Comparison of ENCODE assay signal across 8 mouse cellular contexts in genomic region chr10:80998778-80999177, GRCm38 (mm10). TPM values are rescaled to one million over a fixed set of nuclear protein-coding genes. Genes with fewer than 3 reads are reported as not detected.
A peak's percentile ranks its signal among the peaks of the same experiment; 100 is the strongest.
DNase-seq lines count a peak whose midpoint lies in the region; ATAC-seq and TF ChIP-seq lines count a peak whose summit lies in the region.

No protein-coding gene starts in this region.

- no peak for DNase-seq in frontal cortex, postnatal 14 days (ENCODE audit: low spot score in 2 of 2)
- no peak for DNase-seq in testis, postnatal 14 days (ENCODE audit: low spot score)
- DNase-seq in kidney, postnatal 36 days, result peak; percentile 52 to 78
- peak; percentile 67 for DNase-seq in mesoderm, embryonic 11.5 days (ENCODE audit: low read depth, low spot score)
- peak; percentile 67 to 69 for DNase-seq in thymus, postnatal 36 days

- H3K36me3 ChIP-seq in testis, adult 2 months (ENCODE audit: control insufficient read depth, insufficient read depth, low read length), result no peaks in the 10 kb centered on the region

- TF ChIP-seq CTCF in testis, adult 2 months (IDR thresholded peaks at IDR 0.05; ENCODE audit: control insufficient read depth, insufficient read depth, insufficient replicate concordance, low read depth, low read length), result peak; percentile 58; the same call in 1 of the 2 replicates

- H3K4me3 ChIP-seq in testis, adult 2 months (ENCODE audit: control insufficient read depth, low read depth, low read length), result no peak overlapping the region

- ATAC-seq in frontal cortex, adult (ENCODE audit: low TSS enrichment), result 0 out of 2 replicates have a peak, but pooled peaks have one; percentile 21
- peak; percentile 51 for ATAC-seq in common myeloid progenitor, adult 5-6 weeks (replicated peaks; ENCODE audit: low read depth, poor library complexity, severe bottlenecking)

- peaks cover 25% of the 10 kb centered on the region for H3K4me1 ChIP-seq in testis, adult 2 months (ENCODE audit: control insufficient read depth, insufficient read depth, low read length)

- H3K27ac ChIP-seq in testis, adult 2 months (ENCODE audit: control insufficient read depth, insufficient read depth, low read depth, low read length), result no peak overlapping the region

- TF ChIP-seq POLR2A in testis, adult 2 months (IDR thresholded peaks at IDR 0.05; ENCODE audit: control insufficient read depth, low read depth, low read length), result no peak

- H3K27me3 ChIP-seq in testis, adult 2 months (ENCODE audit: control insufficient read depth, insufficient read depth, low read length), result no peaks in the 10 kb centered on the region

RNA-seq across cellular contexts. Expression of gene Gng7, which starts 16.0 kb away (rescaled TPM):
- polyA plus RNA-seq in testis, adult 2 months (2012; rRNA removed), result 1.0 and 1.6 TPM in 2 replicates
- total RNA-seq in common myeloid progenitor, adult 5-6 weeks (2017), result 0.18 and 2.2 TPM in 2 replicates

RNA-seq across cellular contexts. Expression of gene Diras1, which starts 26.7 kb away (rescaled TPM):
- polyA plus RNA-seq in testis, adult 2 months (2012; rRNA removed), result 0.95 and 1.4 TPM in 2 replicates
- not detected in 2 replicates for total RNA-seq in common myeloid progenitor, adult 5-6 weeks (2017)

RNA-seq across cellular contexts. Expression of gene Slc39a3, which starts 38.4 kb away (rescaled TPM):
- polyA plus RNA-seq in testis, adult 2 months (2012; rRNA removed), result 39.6 and 46.3 TPM in 2 replicates
- 4.1 and 5.5 TPM in 2 replicates for total RNA-seq in common myeloid progenitor, adult 5-6 weeks (2017)

Comparison
In these comparisons a context has a peak if more than half of its experiments do, and no peak if none do; other contexts are left out.
1. DNase-seq: peak in kidney, postnatal 36 days (2 of 2), mesoderm, embryonic 11.5 days (single experiment) and thymus, postnatal 36 days (2 of 2); none in frontal cortex, postnatal 14 days (0 of 2) and testis, postnatal 14 days (single experiment).